Mouse (Mus musculus) left cerebral cortex, postnatal 14 days (tissue): ENCODE measurements around the gene Nppc. TPM values are rescaled to one million over a fixed set of nuclear protein-coding genes. Genes with fewer than 3 reads are reported as not detected.

Source experiments
- DNase-seq, 2 experiments: peaks; one replicate each; pipeline ENCODE4 v3.0.0; 2021 to 2022; ENCODE audit warnings: low spot score in 2 of 2, mixed read lengths in 1 of 2
- intact Hi-C: fragments of 180-260 bp; cut with DNase I; formaldehyde crosslinking; loops from one replicate; pipeline ENCODE4 v1.15.1; 2025
- long read RNA-seq, 2 experiments: library from polyadenylated mRNA; stranded (forward); transcript quantifications; one replicate each; pipeline ENCODE4 v2.0.0; 2021
- total RNA-seq, 2 experiments: library from RNA; stranded (reverse); gene quantifications; 2 replicates each; pipeline ENCODE4 v1.2.3; 2021

The Nppc gene
- total RNA-seq, result 10 to 100 TPM; 12.5 to 15.0 TPM
- long read RNA-seq, experiment 1, transcript Nppc-201 (3 exons, 1,042 nt), result major isoform, 9 of 11 reads
- long read RNA-seq, experiment 1, partial matches to known transcripts, result 2 of 11 reads
- long read RNA-seq, experiment 1, other reads (novel, unspliced or antisense), result 0 of 11 reads
- long read RNA-seq, experiment 2, transcript Nppc-201 (3 exons, 1,042 nt), result major isoform, 9 of 9 reads
- long read RNA-seq, experiment 2, partial matches to known transcripts, result 0 of 9 reads
- long read RNA-seq, experiment 2, other reads (novel, unspliced or antisense), result 0 of 9 reads

DNA sequence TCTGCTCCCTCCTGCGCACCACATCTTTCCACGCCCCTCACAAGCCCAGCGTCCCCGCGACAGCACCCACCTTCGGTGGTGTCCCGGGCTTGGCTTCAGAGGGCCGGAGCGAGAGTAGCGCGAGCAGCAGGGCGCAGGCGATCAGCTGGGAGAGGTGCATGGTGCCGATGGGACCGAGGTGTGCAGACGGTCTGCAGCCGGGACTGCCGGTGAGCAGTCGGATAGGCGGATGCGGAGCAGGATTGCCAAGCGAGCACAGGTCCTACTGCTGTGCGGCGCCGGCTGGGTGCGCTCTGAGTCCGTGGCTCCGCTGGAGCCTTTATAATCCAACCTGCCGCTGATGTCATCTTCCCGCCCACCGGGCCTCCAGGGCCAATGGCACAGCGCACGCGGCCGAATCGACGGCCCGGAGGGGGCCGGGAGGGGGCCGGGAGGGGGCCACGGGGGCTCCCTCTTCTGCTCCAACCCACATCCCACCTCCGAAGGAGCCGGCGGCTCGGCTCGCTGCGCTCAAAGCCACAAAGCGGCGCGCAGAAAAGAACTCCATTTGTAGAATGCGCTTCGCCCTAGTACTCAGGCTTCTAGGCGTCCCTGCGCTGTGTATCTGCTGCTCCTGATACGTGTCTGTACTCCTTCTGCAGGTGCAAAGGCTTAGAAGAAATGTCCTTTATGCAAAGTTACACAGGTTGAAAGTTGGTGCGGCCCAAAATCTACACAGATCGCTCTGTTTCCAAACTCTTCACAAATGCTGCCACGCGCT is at the start of gene Nppc:
Gene Nppc (minus strand): TSS at position 293 of the 760 bp plus-strand sequence.
- peak; percentile 80 to 86 for DNase-seq
- intact Hi-C loops, result loop anchor here (10.0 kb wide), 1 partner anchor 244 kb away; no protein-coding TSS in a partner anchor

DNA sequence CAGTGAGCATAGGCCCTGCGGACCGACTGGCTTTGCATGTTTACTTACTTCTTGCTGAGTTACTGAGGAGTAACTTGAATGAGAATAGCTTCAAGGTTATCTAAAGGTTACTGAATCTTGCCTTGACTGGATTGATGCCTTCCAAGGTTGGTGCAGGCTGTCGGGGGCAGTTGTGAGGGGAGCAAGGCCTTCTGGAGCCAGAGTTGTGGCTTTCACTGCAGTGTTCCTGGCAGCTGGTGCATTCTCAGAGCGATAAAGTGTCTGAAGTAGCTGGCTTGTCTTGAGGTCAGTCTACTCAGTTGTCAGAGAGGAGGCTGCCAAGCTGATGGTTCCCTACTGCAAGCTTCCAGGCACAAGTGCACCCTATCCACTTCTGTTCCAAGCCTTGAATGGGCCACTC is 49.0 kb upstream of the Nppc start:
- intact Hi-C loops, result no loop called here
- DNase-seq, result no peak

DNA sequence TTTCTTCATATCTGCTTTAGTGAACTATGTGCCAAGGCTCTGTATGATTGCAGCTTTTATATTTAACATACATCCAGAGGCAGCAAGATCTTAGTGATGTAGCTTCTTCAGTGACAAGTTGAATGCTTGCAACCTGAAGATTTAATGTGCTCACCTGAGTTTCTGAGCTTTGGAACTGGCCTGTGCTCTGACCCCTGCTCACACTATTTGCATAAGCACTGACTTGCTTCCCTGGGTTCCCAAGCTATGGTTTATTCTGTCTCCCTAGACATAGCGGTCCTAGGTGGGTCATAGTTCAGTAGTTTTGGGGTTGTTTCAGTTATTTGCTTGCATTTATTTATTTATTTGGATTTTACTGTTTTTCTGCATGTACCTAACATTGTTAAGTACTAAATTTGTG is 47.8 kb upstream of the Nppc start:
- intact Hi-C loops, result no loop called here
- DNase-seq, result no peak

DNA sequence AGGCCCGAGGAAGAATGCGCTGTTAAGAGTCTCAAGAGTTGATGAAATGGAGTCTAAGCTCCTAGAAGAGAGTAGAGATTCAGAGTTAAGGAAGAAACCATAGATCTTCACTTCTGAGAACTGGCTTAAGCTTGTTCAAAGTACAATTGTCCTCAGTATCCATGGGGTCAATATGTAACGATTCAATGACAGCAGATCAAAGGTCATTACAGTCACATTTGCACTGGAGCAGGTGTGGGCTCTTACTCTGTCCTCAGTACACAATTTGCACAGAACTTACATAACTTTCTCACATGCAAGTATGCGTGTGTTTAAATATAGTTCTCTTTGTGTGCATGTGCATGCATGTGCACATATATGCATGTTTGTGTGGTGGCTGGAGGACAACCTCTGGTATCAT is 42.7 kb upstream of the Nppc start:
- intact Hi-C loops, result no loop called here
- DNase-seq, result no peak

DNA sequence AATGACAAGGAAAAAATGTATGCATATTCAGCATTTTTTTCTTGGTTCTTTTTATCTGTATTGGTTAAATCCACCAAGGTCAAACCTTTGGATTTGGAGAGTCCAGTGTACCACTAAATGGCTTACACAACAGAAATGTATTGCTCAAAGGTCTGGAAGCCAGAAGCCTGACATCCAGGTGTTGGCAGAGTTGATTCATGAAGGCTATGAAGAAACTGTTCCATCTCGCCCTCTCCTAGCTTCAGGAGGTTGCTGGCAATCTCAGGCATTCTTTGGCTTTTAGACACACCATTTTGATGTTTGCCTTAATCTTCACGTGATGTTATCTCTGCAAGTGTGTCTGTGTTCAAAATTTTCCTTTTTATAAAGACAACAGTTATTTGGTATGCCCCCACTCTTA is 41.7 kb upstream of the Nppc start:
- intact Hi-C loops, result no loop called here
- DNase-seq, result no peak

DNA sequence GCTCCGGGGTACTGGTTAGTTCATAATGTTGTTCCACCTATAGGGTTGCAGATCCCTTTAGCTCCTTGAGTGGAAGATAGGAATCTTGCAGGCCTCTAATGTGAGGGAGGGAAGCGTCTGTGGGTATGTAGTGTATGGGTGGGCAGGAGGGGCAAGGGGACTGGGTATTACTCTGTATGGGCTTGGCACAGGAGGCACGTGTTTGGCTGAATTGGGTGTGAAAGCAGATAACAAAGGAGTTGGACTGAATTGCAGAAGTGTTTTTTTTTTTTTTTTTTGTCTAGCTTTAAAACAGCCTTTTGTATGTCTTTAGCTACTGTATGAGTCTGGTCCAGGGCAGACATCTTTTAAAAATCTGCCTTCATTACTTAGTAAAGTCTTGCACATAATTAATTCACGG is 39.2 kb upstream of the Nppc start:
- intact Hi-C loops, result no loop called here

DNA sequence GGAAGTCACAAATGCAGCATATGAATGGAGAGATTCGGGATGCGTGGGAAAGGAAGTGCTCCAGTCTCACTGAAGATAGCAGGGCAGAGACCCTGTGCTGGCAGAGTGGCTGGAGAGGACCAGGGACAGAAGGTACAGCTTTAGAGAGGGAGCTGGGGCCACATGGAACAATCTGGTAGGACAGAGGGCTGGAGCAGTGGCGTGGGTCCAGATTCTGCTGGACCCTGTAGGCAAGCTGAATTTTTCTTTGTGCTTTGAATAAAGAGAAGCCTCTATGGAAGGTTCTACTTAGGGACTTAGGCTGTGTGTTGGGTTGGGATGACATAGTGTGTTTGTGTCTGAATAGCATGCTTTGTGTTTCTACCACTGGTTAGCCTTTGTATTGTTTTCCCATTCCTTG is 35.1 kb upstream of the Nppc start:
- no peak for DNase-seq
- intact Hi-C loops, result no loop called here

More for the DNA sequence above, 39.2 kb upstream of the Nppc start:
- DNase-seq, result no peak

DNA sequence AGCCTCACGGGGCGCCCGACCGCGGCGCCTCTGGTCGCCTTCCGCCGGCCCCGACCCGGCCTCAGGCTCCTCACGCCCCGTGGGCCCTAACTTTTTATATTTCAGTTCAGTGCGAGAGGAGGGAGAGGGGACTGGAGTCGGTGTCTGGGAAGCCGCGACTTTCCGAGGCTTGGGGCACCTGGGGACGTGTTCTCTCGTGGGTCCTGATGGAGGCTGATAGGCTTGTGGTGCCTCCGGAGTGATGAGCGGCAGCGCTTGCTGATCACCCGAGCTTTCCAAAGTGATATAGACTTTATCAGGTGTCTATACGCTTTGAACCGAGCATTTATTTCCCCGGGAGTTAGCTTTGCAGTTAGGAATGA is 33.6 kb upstream of the Nppc start:
- DNase-seq, result peak in 1 of 2 experiments; percentile 29
- intact Hi-C loops, result no loop called here

DNA sequence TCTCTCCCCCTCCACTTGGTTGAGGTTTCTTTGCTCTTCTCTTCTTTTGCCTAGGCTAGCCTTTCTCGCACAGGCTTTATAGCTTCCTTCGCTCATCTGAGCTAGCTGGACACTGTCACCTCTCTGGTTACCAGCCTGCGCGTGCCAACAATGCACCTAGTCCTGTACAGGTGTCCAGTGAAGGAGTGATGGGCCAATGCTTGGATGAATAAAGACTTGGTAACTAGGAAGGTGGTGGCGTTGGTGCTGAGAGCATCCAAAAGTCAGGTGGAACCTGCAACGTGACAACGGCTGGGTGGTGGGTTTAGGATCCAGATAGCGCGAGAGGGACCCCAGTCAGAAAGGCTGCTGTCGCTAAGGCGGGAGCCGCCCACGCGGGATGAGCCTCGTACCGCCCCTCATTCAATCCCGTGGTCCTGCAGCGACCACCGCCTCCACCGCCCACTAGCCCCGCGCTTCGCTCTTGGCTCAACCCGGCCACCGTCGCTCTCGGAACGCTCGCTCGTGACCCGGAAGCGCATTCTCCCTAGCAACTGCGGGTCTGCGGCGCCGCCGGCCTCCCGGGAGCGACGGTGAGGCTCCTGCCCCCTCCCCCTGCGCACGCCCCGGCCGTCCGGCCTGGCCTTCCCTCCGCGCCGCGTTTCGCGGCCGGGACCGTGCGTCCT is 33.1 kb upstream of the Nppc start, which contains the start of gene Dis3l2:
Gene Dis3l2 (plus strand): TSS at position 509 of the 665 bp plus-strand sequence.
- intact Hi-C loops, result no loop called here
- DNase-seq, result peak; percentile 88 to 91

DNA sequence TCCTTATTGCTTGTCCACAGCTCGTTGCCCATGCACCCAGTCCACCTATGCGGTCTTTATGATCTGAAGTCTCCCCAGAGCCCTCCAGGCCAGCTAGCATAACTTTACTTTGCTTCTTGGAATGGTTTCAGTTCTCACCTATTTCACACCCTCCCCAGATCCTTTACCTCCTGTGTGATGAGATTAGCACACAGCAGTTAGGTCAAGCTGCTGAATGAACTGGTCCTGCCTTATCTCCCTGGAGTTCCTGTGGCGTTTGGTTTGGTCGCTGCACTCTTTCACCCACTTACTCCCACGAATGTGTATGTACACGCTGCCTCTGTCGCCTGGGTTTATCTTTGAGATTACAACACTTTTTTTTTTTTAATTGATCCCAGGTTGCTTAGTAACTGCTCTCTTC is 30.0 kb upstream of the Nppc start:
- intact Hi-C loops, result no loop called here
- DNase-seq, result no peak

DNA sequence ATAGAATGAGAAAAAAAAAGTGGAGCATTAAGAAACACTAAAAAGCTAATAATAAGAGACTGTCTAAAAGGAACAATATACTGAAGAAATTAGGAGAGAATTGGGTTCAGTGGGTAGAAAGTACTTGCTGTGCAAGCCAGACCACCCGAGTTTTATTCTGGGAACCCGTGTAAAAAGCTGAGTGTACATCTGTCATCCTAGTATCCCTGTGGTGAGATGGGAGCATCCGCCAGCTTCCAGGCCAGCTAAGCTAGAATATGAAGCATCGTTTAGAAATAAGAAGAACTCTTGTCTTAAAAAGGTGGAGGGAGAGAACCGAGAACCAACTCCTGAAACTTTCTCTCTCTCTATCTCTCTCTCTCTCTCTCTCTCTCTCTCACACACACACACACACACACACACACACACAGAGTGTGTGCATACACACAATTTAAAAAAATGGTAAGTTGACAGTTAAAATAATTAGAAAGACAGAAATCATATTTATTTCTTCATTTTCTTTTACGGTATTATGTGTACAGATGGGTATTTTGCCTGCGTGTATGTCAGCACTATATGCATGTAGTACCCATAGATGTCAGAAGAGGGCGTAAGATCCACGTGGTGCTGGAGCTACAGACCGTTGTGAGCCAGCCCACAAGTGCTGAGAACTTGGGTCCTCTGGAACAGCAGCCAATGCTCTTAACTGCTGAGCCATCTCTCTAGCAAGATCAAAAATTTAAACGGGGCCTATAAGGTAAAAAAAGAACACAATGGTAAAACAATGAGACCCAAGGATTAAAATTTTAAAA is 29.2 kb upstream of the Nppc start:
- intact Hi-C loops, result no loop called here
- no peak for DNase-seq

DNA sequence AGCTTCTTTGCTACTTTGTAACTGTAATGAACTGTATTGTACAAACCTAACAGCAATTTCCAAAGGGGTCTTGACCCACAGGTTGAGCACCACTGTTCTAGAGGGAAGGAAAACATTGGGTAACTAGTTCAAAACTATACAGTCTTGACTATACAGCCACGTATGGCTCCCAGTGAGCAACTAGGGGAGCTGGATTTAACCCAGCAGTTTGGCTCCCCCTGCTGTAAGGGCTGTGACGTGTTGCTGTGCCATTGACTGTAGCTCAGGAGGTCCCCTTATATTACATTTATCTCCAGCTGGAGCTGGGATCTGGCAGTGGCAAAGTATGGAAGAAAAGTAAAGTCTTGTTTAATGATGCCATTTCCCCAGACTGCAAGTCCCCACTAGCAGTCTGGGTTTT is 28.4 kb upstream of the Nppc start:
- no peak for DNase-seq
- intact Hi-C loops, result no loop called here

DNA sequence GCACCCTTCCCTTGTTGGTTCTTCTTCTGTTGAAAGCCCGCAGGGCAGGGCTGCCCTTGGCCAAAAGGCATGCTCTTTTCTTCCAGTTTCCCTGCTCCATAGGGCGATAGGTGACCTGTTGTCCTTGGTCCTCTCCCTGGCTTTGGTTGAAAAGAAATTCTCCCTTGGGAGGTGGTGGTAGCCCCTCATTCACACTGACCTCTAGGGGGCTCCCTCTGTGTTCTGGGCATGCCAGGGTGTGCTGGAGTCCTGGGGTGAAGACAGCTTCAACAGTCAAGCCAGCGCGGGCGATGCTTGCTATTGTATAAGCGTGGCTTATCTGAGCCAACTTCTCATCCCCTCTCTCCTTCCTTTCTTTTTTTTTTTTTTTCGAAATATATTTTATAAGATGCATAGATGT is 26.6 kb upstream of the Nppc start:
- intact Hi-C loops, result no loop called here

DNA sequence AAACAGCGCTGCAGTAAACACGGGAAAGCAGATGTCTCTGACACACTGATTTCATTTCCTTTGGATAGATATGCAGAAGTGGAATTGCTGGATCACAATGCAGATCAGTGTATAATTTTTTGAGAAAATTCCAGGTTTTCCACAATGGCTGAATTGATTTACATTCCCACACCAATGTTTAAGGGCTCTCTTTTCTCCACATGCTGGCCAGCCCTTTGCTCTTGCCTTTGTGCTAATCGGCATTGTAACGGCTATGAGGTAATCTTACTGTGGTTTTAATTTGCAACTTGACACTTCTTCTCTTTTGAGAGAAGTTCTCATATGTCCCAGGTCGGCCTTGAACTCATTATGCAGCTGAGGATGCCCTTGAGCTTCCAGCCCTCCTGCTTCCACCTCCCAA is 20.7 kb upstream of the Nppc start:
- intact Hi-C loops, result no loop called here
- no peak for DNase-seq

More for the DNA sequence above, 26.6 kb upstream of the Nppc start:
- DNase-seq, result no peak

DNA sequence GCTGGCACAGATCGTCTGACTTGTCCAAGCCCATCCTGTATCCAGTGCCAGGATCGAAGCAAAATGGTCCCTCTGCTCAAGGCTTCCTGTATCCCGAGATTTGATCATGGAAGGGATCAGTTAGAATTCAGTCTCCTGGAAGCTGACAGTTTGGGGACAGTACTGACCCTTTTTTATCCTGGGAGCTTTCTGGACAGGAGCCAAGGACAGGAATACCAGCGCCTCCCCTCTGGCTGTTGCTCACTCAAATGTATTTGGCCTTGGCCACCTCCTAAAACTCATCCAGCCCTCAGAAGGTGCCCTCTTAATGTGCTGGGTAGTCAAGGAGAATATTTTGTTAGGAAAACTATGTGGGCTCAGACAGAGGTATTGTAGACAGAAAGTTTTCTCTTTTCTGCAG is 16.9 kb upstream of the Nppc start:
- no peak for DNase-seq
- intact Hi-C loops, result no loop called here

DNA sequence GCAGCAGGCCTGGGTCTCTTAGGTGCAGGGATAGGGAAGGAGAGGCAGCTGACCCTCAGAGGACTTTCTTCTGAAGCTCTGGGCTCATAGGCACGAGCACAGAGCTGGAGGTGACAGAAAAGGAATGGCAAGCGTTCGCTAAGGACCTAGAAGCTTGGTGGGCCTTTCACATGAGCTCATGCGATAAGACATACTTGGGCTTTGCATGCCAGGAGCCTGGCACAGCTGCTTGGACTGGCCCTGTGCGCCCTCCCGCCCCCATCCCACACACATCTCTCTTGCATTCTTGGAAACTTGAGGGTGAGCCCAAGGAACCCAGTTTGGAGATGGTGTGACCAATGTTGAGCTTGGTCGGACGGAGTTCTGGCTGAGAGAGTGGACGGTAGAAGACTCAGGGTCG is 8.3 kb upstream of the Nppc start:
- DNase-seq, result no peak
- intact Hi-C loops, result loop anchor here (10.0 kb wide), 1 partner anchor 236 kb away; no protein-coding TSS in a partner anchor

DNA sequence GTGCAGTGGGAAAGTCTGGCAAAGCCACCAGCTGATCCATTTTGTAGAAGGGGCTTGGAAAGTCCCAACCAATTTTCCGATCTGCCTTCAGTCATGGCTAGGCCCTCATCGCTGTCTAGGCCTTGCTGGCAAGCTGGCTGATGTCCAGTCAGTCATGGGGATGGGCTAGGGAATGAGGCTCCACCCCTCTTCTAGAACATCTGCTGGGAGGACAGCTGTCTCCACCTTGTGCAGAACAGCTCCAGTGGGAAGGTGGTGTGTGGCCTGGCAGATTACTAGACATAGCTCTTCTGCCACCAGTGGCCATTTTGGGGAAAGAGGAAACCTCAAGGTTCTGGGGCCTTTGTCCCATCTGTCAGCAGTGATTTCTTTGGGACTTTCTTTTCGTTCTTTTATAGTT is 7.3 kb upstream of the Nppc start:
- intact Hi-C loops, result loop anchor here (10.0 kb wide), 1 partner anchor 237 kb away; no protein-coding TSS in a partner anchor
- DNase-seq, result no peak

DNA sequence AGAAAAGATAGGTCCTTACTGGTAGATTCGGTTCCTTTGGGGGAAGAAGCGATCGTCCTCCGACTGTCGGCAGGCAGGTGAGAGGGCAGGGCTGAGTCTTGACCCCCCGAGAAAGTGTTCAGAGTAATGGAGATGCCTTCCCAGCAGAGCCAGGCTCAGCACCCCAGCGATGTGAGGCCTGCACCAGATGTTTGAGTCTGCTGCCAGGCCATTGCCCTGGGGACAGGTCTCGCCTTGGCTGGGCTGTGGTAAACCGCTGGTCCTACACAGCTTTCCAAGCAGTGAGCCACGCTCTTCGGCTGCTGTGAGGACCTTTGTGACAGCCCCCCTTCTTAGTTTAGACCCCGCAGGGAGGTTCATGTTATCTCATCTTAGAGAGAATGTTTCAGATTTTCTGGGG is 4.8 kb upstream of the Nppc start:
- DNase-seq, result no peak
- intact Hi-C loops, result loop anchor here (10.0 kb wide), 1 partner anchor 240 kb away; no protein-coding TSS in a partner anchor

DNA sequence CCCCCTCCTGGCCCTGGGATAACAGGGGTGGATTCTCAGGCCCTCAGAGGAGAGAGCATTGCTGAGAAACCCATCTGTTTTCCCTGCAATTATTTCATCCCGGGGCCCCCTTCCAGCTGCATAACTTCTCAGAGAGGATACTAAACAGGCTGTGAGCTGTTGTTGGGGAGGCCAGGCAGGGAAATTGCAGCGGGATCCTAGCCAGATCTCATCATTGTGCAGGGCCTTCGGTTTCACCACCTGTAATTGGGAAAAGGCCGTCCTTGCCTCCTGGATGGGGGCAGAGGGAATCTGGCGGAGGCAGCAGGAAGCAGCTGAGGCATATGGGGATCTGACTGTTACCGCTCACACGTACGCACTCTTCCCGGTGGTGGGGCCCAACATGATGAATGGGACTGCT is 4.0 kb upstream of the Nppc start:
- DNase-seq, result no peak
- intact Hi-C loops, result loop anchor here (10.0 kb wide), 1 partner anchor 240 kb away; no protein-coding TSS in a partner anchor
